Mouse (Mus musculus) regulatory T cell (primary cell): ENCODE results near the gene Dbnl.

Experiments used
- in situ Hi-C: fragments of 300-600 bp; cut with MboI, MseI; formaldehyde crosslinking; loops from one replicate; pipeline ENCODE4 v1.15.1; 2025; ENCODE audit warnings: high pct_unique_total_duplicates

The Dbnl gene

DNA sequence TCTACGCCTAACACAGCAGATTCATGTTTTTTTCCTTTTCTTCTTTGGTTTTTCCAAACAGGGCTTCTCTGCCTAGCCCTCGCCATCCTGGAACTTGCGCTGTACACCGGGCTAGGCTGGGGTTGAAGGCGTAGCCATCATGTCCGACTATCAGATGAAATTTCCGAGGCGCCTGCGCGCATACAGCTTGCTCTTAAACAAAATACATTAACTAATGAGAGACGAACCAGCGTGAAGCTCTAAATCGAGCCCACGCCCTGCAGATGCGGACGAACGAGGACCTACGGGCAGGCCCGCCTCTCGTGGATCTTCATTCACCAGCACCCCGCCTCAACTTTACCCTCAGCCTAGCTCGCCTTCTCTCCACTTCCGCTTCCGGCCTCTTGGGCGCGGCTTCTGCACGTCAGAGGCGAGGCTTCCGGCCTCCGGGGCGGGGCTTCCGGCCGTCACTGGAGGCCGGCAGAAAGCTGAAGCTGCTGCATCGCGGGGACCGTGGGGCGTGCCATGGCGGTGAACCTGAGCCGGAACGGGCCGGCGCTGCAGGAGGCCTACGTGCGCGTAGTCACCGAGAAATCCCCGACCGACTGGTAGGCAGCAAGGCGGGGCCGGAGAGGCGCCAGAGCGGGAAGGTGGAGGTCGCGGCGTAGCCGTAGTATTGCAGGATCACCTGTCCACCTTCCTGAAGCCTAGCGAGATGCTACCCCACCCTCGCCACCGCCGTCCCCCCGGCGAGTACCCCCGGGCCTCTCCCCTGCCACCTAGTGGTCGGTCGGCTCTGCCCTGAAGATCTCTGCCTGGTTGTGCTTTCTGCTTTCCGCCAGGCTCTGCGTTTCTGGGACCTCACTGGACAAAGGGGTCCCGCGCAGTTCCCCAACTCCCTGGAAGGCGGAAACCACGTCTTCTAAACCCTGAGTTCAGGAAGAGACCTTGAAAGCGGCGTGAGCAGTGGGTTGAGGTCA, at the start of gene Dbnl:
TSS of gene Dbnl (plus strand) at position 433 of the 959 bp plus-strand sequence.
- in situ Hi-C loops: loop anchor here (5.0 kb wide), 1 partner anchor 39 kb away; no protein-coding TSS in a partner anchor

GRCm38 (mm10) chr11:5738888-5739632, 49.2 kb upstream of the Dbnl start:
- in situ Hi-C loops: no loop called here

DNA sequence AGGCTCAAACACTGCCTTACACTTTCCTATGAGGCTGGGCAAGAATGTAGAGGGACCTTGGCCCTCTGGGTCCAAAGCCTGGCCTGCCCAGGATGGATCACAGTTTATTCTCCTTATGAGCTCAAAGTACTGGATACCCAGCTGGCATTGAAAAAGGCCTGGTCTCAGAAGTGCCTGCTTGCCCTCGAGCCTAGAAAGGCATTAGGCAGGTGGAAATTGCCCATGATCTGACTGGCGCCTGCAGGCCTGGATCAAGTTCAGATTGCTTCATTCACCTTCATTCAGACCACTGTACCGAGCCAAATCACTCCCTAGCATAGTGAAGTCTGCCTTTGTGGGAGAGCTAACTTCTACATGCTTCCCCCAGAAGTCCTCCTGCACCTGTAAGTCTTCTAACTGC, 48.4 kb upstream of the Dbnl start:
- in situ Hi-C loops: no loop called here

GRCm38 (mm10) chr11:5740599-5740964, 47.7 kb upstream of the Dbnl start:
- in situ Hi-C loops: no loop called here

DNA sequence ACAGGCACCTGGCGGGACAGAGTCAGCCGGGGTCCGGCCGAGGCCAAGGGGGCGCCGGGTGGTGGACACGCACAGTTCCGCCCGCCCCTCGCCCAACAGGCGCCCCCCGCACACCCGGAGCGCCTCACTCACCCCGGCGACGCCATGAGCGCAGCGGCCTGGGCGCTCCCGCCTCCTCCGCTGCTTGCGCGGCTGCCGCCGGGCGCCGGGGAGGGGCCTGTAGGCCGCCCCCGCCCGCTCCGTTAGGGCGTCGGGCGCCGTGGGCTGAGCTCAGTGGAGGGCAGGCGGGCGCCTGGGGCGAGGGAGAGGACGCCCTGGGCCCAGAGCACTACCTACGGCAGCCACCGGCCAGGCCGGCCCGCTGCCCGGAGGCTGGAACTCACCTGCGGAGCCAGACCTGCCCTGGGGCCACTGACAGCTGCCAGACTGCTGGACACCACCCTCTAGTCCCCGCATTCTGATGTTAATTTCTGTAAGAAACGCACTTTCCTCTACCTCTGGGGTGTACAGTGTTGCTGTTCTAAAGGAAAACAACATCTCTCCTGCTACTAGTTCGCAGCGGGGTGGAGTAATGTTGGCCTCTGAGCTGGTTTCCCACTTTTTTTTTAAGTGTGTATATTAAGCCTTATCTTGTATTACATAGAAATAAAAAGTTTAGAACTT, 47.2 kb upstream of the Dbnl start:
- in situ Hi-C loops: no loop called here

DNA sequence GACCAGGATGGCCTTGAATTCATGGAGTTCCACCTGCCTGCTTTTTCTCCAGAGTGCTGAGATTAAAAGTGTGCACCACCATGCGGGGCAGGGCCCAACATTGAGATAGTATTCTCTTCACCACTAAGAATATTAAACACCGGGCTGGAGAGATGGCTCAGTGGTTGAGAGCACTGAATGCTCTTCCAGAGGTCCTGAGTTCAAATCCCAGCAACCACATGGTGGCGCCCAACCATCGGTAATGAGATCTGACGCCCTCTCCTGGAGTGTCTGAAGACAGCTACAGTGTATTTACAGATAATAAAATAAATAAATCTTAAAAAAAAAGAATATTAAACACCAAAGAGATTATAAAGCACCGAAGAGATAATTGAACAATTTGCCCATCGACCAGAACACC, 46.2 kb upstream of the Dbnl start:
- in situ Hi-C loops: no loop called here

DNA sequence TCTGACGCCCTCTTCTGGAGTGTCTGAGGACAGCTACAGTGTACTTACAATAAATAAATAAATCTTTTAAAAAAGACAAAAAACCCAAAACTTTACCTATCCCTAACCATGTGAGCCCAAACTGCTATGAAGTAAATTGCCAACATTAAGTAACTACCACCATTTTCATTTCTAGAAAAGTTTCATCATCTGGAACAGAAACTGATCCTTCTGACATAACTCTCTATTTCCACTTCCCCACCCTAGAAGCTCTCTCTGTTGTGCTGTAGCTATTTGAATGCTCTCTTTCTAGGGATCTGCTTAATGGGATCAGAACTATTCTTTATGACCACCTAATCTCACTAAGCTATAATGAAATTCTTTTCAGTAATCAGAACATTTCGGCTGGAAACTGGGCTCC, 43.3 kb upstream of the Dbnl start:
- in situ Hi-C loops: no loop called here

- in situ Hi-C loops: no loop called here
Measured at GRCm38 (mm10) chr11:5753755-5754154, 34.5 kb upstream of the Dbnl start.

GRCm38 (mm10) chr11:5761820-5762632, 26.3 kb upstream of the Dbnl start, which contains the start of gene Urgcp:
TSS of gene Urgcp (minus strand) at chr11:5762376.
- in situ Hi-C loops: no loop called here

GRCm38 (mm10) chr11:5762633-5762982, 25.7 kb upstream of the Dbnl start:
- in situ Hi-C loops: no loop called here

- in situ Hi-C loops: no loop called here
Measured at GRCm38 (mm10) chr11:5766019-5766418, 22.3 kb upstream of the Dbnl start.

- in situ Hi-C loops: no loop called here
Measured at GRCm38 (mm10) chr11:5778481-5778880, 9.8 kb upstream of the Dbnl start.

DNA sequence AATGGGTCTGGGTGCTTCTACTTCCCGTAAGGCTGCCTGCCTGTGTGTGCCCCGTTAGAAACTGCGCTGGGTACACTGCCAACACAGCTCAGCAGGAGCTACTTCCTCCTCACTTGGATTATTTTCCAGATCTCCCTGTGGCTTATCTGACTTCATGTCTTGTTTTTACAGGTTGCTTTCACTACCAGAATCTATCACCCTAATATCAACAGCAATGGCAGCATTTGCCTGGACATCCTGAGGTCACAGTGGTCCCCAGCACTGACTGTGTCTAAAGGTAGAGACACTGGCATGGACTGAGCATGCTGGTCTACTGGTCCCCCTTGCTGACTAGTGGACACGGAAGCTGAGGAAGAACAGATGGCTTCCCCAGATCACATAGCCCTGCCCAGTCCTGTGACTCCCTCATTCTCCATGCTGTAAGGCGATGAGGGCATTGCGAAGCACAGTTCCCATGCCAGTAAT, 8.2 kb upstream of the Dbnl start:
- in situ Hi-C loops: no loop called here

DNA sequence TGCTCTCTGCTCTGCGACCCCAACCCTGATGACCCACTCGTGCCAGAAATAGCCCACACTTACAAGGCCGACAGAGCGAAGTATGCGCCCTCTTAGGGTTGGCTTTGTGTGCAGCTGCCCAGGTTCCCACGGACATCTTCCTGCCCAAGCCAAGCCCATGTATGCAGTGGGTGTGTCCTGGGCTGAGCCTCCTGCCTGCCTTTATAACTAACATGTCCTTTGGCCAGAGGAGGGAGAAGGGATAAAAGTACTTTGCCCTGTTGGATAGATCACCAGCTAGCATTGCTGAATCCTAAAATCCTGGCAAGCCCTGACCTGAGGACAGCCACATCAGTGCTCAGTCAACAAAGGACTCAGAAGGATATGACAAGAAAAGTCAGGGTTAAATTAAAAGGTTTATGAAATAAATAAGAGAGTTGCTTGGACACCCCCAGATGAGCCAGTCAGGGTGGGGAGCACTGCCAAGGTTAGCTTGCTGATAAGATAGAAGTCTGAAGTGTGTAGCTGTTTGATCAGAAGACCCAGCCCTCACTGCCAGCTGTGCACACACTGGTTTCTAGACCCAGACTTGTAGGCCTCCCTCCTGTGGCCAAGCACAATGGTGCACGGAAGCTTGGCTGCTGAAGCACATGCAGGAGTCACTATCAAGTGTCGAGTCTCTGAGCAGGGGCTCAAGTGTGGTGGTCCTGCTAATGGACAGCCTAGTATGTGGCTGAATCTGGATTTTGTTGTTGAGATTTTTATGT, 5.9 kb upstream of the Dbnl start:
- in situ Hi-C loops: no loop called here

DNA sequence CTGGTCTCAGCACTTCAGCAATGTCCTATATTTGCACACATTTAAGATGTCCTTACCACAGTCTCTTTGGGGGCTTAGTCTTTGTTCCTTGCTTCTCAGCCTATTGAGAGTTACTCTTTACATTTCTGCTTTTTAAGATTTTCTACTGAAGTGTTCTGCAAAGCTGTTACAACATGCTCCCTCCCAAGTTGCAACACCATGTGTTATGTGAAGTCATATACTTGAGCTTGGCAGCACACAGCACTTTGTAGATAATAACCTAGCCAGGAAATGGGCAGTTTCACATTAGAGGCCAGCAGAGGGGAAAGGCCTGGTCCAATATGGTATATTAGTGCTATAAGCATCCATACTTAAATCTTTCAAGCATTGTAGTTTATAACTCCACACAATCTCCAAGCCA, 2.6 kb upstream of the Dbnl start:
- in situ Hi-C loops: loop anchor here (5.0 kb wide), 1 partner anchor 42 kb away; no protein-coding TSS in a partner anchor

GRCm38 (mm10) chr11:5787671-5788055, 625 bp upstream of the Dbnl start:
- in situ Hi-C loops: loop anchor here (5.0 kb wide), 1 partner anchor 40 kb away; no protein-coding TSS in a partner anchor

DNA sequence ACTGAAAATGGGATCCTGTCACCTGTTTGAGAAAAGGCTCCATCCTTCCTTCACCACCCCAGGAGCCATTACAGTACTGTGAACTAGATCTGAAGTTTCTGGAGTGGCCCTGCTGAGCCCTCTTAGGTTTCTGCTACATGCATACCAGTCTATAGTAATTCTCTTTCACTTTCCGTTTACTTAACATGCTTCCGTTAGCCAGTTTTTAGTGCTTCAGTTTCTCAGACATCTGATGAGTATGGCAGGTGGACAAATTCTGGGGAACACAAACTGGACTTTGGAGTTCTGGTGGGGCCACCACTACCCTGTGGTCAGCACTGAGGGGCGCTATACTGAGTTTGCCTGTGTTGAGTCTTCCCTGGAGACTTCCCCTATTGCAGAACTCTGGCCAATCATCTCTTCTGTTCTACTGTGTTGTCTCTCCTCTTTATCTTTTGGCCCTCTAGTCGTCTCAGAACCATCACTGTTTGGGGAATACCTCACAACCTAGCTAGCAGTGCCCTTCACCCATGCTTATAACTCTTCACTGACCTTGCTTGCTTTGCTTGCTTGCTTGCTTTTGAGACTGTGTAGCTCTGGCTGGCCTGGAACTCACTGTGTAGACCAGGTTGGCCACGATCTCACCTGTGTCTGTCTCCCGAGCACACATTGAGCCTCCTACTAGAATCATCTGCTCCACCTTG, 924 bp downstream of the Dbnl start:
- in situ Hi-C loops: loop anchor here (5.0 kb wide), 1 partner anchor 38 kb away; no protein-coding TSS in a partner anchor

DNA sequence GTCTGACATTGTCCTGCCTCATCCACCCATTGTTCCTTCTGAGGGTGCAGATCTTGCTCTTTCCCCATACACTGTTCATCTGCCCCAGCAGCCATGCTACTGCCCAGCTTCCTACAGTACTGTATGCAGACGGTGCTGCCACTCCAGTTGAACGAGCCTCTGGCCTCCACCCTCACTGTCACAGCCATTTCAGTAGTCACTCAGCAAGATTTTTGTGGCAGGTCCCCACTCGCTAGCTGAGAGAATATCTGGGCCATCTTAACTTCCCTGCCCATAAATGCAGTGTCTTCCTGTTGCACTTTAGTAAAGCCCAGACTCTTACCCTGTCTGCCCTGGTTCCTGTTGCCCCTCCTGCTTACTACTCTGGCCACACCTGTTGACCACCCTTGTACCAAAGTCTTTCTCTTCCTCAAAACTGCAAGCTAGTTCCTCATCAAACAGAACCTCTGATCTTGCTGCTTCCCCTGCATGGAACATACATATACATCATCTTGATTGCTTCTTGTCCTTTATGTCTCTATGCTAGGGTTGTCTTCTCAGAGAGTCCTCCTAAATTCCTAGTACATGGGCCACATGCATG, 1.6 kb downstream of the Dbnl start:
- in situ Hi-C loops: loop anchor here (5.0 kb wide), 1 partner anchor 37 kb away; no protein-coding TSS in a partner anchor

DNA sequence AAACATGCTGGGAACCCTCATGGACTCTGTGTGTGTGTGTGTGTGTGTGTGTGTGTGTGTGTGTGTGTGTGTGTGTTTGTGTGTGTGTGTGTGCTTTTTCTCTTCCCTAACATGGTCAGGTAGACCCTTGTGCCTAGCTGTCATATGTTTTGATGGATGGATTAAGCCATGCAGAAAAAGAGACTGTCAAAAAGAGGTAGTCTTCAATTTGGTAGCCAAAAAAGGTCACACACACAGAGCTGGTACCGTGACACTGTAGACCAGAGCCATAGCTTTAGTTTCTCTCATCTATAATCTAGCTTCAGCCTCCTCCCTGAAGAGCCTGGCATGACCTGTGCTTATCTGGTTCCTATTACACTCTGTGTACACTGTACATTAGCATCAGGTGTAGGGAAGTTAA, 2.1 kb downstream of the Dbnl start:
- in situ Hi-C loops: no loop called here
